Mouse (Mus musculus) midbrain, postnatal 0 days (tissue): ENCODE data around the gene Kif3a. TPM values are rescaled to one million over a fixed set of nuclear protein-coding genes. Genes with fewer than 3 reads are reported as not detected.

Experiments used
- ATAC-seq: fragments of 200-750 bp; cut with Nextera tagmentation; 2 replicates; pipeline ENCODE4 v1.8.0; 2017; ENCODE audit warnings: moderate number of reproducible peaks, mild to moderate bottlenecking, moderate TSS enrichment, moderate library complexity; ENCODE audit not compliant: low FRiP score
- DNase-seq: peaks from one replicate; pipeline ENCODE4 v3.0.0-alpha.2; 2015; ENCODE audit warnings: low spot score
- H3K27ac ChIP-seq: fragments of 300-500 bp; sonication (generic); 2 replicates; pipeline ENCODE4 v1.5.1; 2014; ENCODE audit warnings: low read depth, mild to moderate bottlenecking, low read length, mixed read lengths
- H3K27me3 ChIP-seq: fragments of 300-500 bp; sonication (generic); 2 replicates; pipeline ENCODE4 v1.6.1; 2014; ENCODE audit warnings: low read length, control low read depth, mixed read lengths; ENCODE audit not compliant: insufficient read depth
- H3K36me3 ChIP-seq: fragments of 300-500 bp; sonication (generic); 2 replicates; pipeline ENCODE4 v1.6.1; 2014; ENCODE audit warnings: low read length, control low read depth, mixed read lengths; ENCODE audit not compliant: insufficient read depth
- H3K4me1 ChIP-seq: fragments of 300-500 bp; sonication (generic); 2 replicates; pipeline ENCODE4 v1.6.1; 2014; ENCODE audit warnings: mild to moderate bottlenecking, control low read depth, antibody characterized with exemption, low read length, mixed read lengths; ENCODE audit not compliant: insufficient read depth
- H3K4me2 ChIP-seq: fragments of 300-500 bp; sonication (generic); 2 replicates; pipeline ENCODE4 v1.6.1; 2014; ENCODE audit warnings: low read depth, mild to moderate bottlenecking, low read length, mixed read lengths; ENCODE audit not compliant: poor library complexity, severe bottlenecking
- H3K4me3 ChIP-seq: fragments of 300-500 bp; sonication (generic); 2 replicates; pipeline ENCODE4 v1.5.1; 2014; ENCODE audit warnings: low read depth, mild to moderate bottlenecking, low read length, moderate library complexity
- H3K9ac ChIP-seq: fragments of 300-500 bp; sonication (generic); replicated peaks from 2 replicates; pipeline ENCODE4 v1.6.1; 2014; ENCODE audit warnings: mild to moderate bottlenecking, low read length, moderate library complexity, mixed read lengths; ENCODE audit not compliant: poor library complexity, severe bottlenecking
- H3K9me3 ChIP-seq: fragments of 300-500 bp; sonication (generic); 2 replicates; pipeline ENCODE4 v1.6.1; 2016; ENCODE audit warnings: low read length, control low read depth
- CTCF ChIP-seq: IDR thresholded peaks from 2 replicates; pipeline ENCODE4 v1.5.1; 2016; ENCODE audit warnings: antibody characterized with exemption, mild to moderate bottlenecking
- WGBS: fragments of 180-500 bp; shearing (Covaris S2); extraction: QIAGEN DNeasy Blood & Tissue Kit; methylation state at CpG from one replicate; pipeline ENCODE4 v1.1.7; 2014; 5-methylcytosine and 5-hydroxymethylcytosine counted together
- polyA plus RNA-seq: library from polyadenylated mRNA; unstranded; fragments of >200 nt; fragmentation: Nextera tagmentation; extraction: Ambion mirVana; gene quantifications from 2 replicates; pipeline ENCODE4 v1.2.1, GENCODE M21; 2015
- total RNA-seq: library from RNA; depleted of rRNA; stranded (reverse); fragments of >200 nt; gene quantifications from 2 replicates; pipeline ENCODE4 v1.2.3, GENCODE M21; 2014

Gene Kif3a
- total and polyA plus RNA-seq, 2 experiments from 2014 or later = 114 to 386 TPM

DNA sequence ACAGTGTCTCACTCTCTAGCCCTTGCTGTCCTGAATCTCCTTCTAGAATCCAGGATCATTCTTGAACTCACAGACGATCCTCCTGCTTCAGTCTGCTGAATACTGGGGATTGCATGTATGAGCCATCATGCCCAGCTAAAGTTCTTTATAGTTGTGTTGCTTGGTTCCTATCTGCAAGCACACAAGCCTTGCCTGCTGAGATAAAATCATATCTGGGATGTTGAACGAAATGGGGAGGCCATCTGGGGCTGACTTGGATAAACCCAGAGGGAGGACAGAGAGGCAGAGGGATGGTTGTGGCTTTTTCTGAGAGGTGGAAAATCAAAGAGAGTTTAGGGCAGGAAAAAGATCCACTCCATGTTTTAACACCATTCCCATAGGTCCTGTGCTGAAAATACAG lies 5.2 kb upstream of the Kif3a start:
- ATAC-seq (no peak), DNase-seq (no peak)
- Histone ChIP-seq H3K9ac (no peak overlapping the region), H3K4me1 (no peaks in the 10 kb centered on the region; the same call in 1 of the 2 replicates), H3K27me3 (no peaks in the 10 kb centered on the region), H3K4me3 (no peak overlapping the region), H3K9me3 (no peaks in the 10 kb centered on the region), H3K4me2 (no peak overlapping the region), H3K36me3 (no peaks in the 10 kb centered on the region), H3K27ac (no peak overlapping the region)
- TF ChIP-seq CTCF = no peak
- WGBS = 79% methylated on average over 2 of the region's 2 CpGs

DNA sequence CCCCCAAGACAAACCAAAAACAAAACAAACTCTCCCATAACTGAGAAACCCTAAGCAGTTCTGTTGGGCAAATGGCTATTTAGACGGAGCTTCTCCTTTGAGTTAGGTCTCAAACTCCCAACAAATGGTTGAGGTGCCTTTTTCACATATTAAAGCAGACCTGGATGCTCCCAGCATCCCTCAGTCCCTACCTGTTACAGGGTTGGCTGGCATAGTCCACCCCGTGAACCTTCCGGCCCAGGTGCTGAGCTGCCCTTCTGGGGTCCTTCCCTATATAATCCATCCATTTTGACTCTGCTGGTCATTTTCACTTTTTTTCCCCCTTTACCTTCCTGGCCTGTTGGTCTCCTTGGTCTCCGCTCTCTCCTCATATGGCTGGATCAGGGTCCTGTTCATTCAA lies 533 bp upstream of the Kif3a start:
- no peaks in the 10 kb centered on the region for H3K9me3 ChIP-seq
- ATAC-seq (peak; percentile 21; the same call in 1 of the 2 replicates), DNase-seq (no peak)
- H3K36me3 ChIP-seq = peaks cover 5% of the 10 kb centered on the region; the same call in 1 of the 2 replicates
- peak overlapping the region; percentile 67 for H3K4me2 ChIP-seq
- peaks cover 6% of the 10 kb centered on the region for H3K4me1 ChIP-seq
- peak overlapping the region; percentile 98 for H3K4me3 ChIP-seq
- TF ChIP-seq CTCF = no peak
- 87% methylated on average over 4 of the region's 4 CpGs for WGBS
- H3K27me3 ChIP-seq = no peaks in the 10 kb centered on the region
- H3K27ac ChIP-seq = peak overlapping the region; percentile 77
- H3K9ac ChIP-seq = peak overlapping the region; percentile 98

GRCm38 (mm10) chr11:53580562-53580961 lies 13.4 kb downstream of the Kif3a start:
- H3K4me2 ChIP-seq = no peak overlapping the region
- TF ChIP-seq CTCF = peak; percentile 47
- no peak for DNase-seq
- H3K9ac ChIP-seq = no peak overlapping the region
- no peaks in the 10 kb centered on the region for H3K9me3 ChIP-seq
- H3K4me1 ChIP-seq = no peaks in the 10 kb centered on the region
- H3K27ac ChIP-seq = no peak overlapping the region
- no peak for ATAC-seq
- WGBS = 100% methylated on average over 3 of the region's 3 CpGs
- no peaks in the 10 kb centered on the region for H3K27me3 ChIP-seq
- peaks cover 43% of the 10 kb centered on the region for H3K36me3 ChIP-seq
- H3K4me3 ChIP-seq = no peak overlapping the region

DNA sequence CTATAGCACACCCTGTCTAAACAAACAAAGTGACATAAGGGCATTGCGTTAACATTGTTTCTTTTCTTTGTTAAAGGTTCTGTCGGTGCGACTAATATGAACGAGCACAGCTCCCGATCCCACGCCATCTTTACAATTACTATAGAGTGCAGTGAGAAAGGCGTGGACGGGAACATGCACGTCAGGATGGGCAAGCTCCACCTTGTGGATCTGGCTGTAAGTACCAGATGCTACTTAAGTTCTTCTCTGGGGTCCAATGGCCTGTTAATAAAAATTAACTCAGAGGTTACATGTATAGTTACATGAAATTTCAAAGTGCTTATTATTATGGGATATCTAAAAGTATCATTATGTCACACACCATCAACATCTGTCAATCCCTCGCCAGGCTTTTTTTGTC lies 16.0 kb downstream of the Kif3a start:
- Histone ChIP-seq H3K4me1 (no peaks in the 10 kb centered on the region), H3K36me3 (peaks cover 50% of the 10 kb centered on the region), H3K9me3 (no peaks in the 10 kb centered on the region), H3K9ac (no peak overlapping the region), H3K4me2 (no peak overlapping the region), H3K4me3 (no peak overlapping the region), H3K27me3 (no peaks in the 10 kb centered on the region), H3K27ac (no peak overlapping the region)
- DNase-seq (no peak), ATAC-seq (no peak)
- TF ChIP-seq CTCF = peak; percentile 53
- WGBS = 65% methylated on average over 10 of the region's 10 CpGs

DNA sequence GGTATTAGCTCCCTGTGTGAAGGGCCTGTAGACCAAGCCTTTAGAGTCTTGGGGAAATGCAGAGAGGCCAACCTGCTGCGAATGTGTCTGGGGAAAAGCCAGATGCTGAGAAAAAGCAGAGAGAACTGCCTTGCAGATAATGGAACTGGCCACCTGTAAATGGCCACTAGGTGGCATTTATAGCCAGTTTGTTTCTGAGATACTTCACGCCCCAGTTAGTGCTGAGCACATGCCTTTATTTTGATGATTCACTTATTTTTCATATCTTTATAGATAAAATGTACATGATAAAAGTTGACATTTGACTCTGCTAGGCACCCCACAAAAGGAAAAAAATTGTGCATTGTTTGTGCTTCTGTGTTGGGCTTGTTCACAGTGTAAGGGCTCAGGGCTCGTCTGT lies 17.7 kb downstream of the Kif3a start:
- no peak overlapping the region for H3K4me2 ChIP-seq
- 48% methylated on average over 3 of the region's 3 CpGs for WGBS

DNA sequence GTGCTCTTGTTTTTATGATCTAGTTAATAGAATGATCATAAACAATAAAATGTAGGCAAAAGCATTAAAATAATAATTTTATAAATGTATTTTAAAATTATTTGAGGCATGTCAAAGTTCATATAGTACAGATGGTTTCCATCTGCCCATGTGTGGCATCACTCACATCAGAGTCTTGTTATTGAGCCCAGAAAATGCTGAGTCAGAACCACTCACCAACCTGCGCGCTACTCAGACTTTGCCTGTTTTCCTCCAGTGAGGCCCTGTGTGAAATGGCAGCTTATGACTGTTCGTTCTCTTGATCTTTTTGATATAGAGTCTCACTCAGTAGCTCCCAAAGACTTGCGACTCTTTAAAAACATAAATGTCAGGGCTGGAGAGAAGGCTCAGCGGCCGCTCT lies 18.3 kb downstream of the Kif3a start:
- no peak for DNase-seq
- Histone ChIP-seq H3K4me2 (no peak overlapping the region), H3K9me3 (no peaks in the 10 kb centered on the region), H3K4me1 (no peaks in the 10 kb centered on the region), H3K27me3 (no peaks in the 10 kb centered on the region), H3K9ac (no peak overlapping the region), H3K4me3 (no peak overlapping the region), H3K27ac (no peak overlapping the region), H3K36me3 (peaks cover 53% of the 10 kb centered on the region)
- no peak for ATAC-seq
- no peak for TF ChIP-seq CTCF
- WGBS = 93% methylated on average over 6 of the region's 6 CpGs

More for the DNA sequence above, 17.7 kb downstream of the Kif3a start:
- ATAC-seq (no peak), DNase-seq (peak; percentile 70)
- H3K36me3 ChIP-seq = peaks cover 54% of the 10 kb centered on the region
- H3K9me3 ChIP-seq = no peaks in the 10 kb centered on the region
- H3K4me3 ChIP-seq = no peak overlapping the region
- no peaks in the 10 kb centered on the region for H3K4me1 ChIP-seq
- no peak overlapping the region for H3K9ac ChIP-seq
- no peak overlapping the region for H3K27ac ChIP-seq
- H3K27me3 ChIP-seq = no peaks in the 10 kb centered on the region
- TF ChIP-seq CTCF = peak; percentile 84
